Mouse (Mus musculus) ES-E14 (cell line): ENCODE data around the gene L3mbtl2. TPM values are rescaled to one million over a fixed set of nuclear protein-coding genes. Genes with fewer than 3 reads are reported as not detected.

ENCODE experiments used
- DNase-seq: peaks from one replicate; pipeline ENCODE4 v3.0.0-alpha.2; 2013; ENCODE audit warnings: low read depth, low spot score
- H3K27ac ChIP-seq: 2 replicates; pipeline ENCODE4 v1.5.1; 2012; ENCODE audit warnings: low read depth, mild to moderate bottlenecking, low read length, moderate library complexity, mixed read lengths; ENCODE audit not compliant: poor library complexity, insufficient read depth, severe bottlenecking
- H3K36me3 ChIP-seq: 2 replicates; pipeline ENCODE4 v1.6.1; 2012; ENCODE audit warnings: mild to moderate bottlenecking, low read length, moderate library complexity, mixed read lengths; ENCODE audit not compliant: control insufficient read depth, poor library complexity, insufficient read depth, severe bottlenecking
- H3K4me1 ChIP-seq, 2 experiments: fragments of 150-350 bp in 1 of 2; sonication (generic) in 1 of 2; 2 replicates each; pipeline ENCODE4 v1.6.1; 2012; ENCODE audit warnings: low read length in 2 of 2, mild to moderate bottlenecking in 1 of 2, mixed read lengths in 1 of 2; ENCODE audit not compliant: control insufficient read depth in 2 of 2, insufficient read depth in 2 of 2, poor library complexity in 1 of 2
- H3K4me3 ChIP-seq, 2 experiments: fragments of 150-350 bp in 1 of 2; sonication (generic) in 1 of 2; 2 replicates each; pipeline ENCODE4 v1.5.1; 2012; ENCODE audit warnings: low read length in 2 of 2, low read depth in 1 of 2, mild to moderate bottlenecking in 1 of 2, mixed read lengths in 1 of 2; ENCODE audit not compliant: insufficient read depth in 1 of 2, poor library complexity in 1 of 2, severe bottlenecking in 1 of 2
- H3K9ac ChIP-seq: 2 replicates; pipeline ENCODE4 v1.6.1; 2012; ENCODE audit warnings: low read depth, mild to moderate bottlenecking, low read length, mixed read lengths; ENCODE audit not compliant: poor library complexity, insufficient read depth, severe bottlenecking
- H3K9me3 ChIP-seq: fragments of 150-350 bp; sonication (generic); 2 replicates; pipeline ENCODE4 v1.6.1; 2012; ENCODE audit warnings: low read depth, mild to moderate bottlenecking, low read length; ENCODE audit not compliant: control insufficient read depth, insufficient read depth
- CHD2 ChIP-seq: IDR thresholded peaks from 2 replicates; pipeline ENCODE4 v1.6.1; 2014; ENCODE audit warnings: mild to moderate bottlenecking, low read depth, low read length, inconsistent platforms
- HCFC1 ChIP-seq: IDR thresholded peaks from 2 replicates; pipeline ENCODE4 v1.6.1; 2012; ENCODE audit warnings: low read length, inconsistent platforms, borderline replicate concordance; ENCODE audit not compliant: insufficient read depth
- MAFK ChIP-seq: IDR thresholded peaks from 2 replicates; pipeline ENCODE4 v1.6.1; 2014; ENCODE audit warnings: mild to moderate bottlenecking, low read depth, low read length, inconsistent platforms; ENCODE audit not compliant: insufficient read depth
- ZC3H11A ChIP-seq: IDR thresholded peaks from 2 replicates; pipeline ENCODE4 v1.6.1; 2012; ENCODE audit warnings: low read depth, mild to moderate bottlenecking, inconsistent platforms, low read length, borderline replicate concordance
- ZNF384 ChIP-seq: IDR thresholded peaks from 2 replicates; pipeline ENCODE4 v1.6.1; 2012; ENCODE audit warnings: low read depth, low read length, inconsistent platforms
- in situ Hi-C, 2 experiments: fragments of 600-800 bp; cut with MboI; formaldehyde crosslinking; loops; one replicate each; pipeline ENCODE4 v1.15.1; 2025; ENCODE audit warnings: low sequenced_read_pairs in 2 of 2, inconsistent platforms in 1 of 2; ENCODE audit not compliant: unreplicated experiment in 2 of 2
- total RNA-seq: library from RNA; depleted of rRNA; stranded (reverse); fragments of 300-350 nt; gene quantifications from 2 replicates; pipeline ENCODE4 v1.2.3, GENCODE M21; 2012

Gene L3mbtl2
- total RNA-seq, 1 experiment, result 119 TPM

GRCm38 (mm10) chr15:81713742-81714141, 50.1 kb downstream of the L3mbtl2 start:
- Histone ChIP-seq H3K9ac (no peak overlapping the region), H3K4me3 (no peak overlapping the region), H3K4me1 (peaks cover 0 to 5% of the 10 kb centered on the region in 2 experiments; a peak in 1 of 4 replicates), H3K27ac (no peak overlapping the region), H3K36me3 (peaks cover 84% of the 10 kb centered on the region), H3K9me3 (no peaks in the 10 kb centered on the region)
- in situ Hi-C loops, result no loop called here
- DNase-seq, result no peak
- TF ChIP-seq MAFK (no peak), ZC3H11A (no peak), HCFC1 (no peak), ZNF384 (no peak), CHD2 (no peak)

GRCm38 (mm10) chr15:81718336-81719138, 54.8 kb downstream of the L3mbtl2 start:
- peaks cover 86% of the 10 kb centered on the region for H3K36me3 ChIP-seq
- DNase-seq, result no peak
- H3K9ac ChIP-seq, result no peak overlapping the region
- H3K4me1 ChIP-seq, result no peaks in the 10 kb centered on the region; a peak in 1 of 4 replicates
- no peak overlapping the region for H3K4me3 ChIP-seq
- TF ChIP-seq MAFK, result no peak
- TF ChIP-seq ZNF384, result no peak
- no peak for TF ChIP-seq CHD2
- no peak for TF ChIP-seq ZC3H11A
- TF ChIP-seq HCFC1, result no peak
- no peak overlapping the region for H3K27ac ChIP-seq
- H3K9me3 ChIP-seq, result no peaks in the 10 kb centered on the region
- in situ Hi-C loops, result no loop called here

GRCm38 (mm10) chr15:81719139-81719531, 55.4 kb downstream of the L3mbtl2 start:
- Histone ChIP-seq H3K9ac (no peak overlapping the region), H3K4me1 (peaks cover 0 to 2% of the 10 kb centered on the region in 2 experiments; a peak in 1 of 4 replicates), H3K4me3 (no peak overlapping the region), H3K36me3 (peaks cover 85% of the 10 kb centered on the region), H3K27ac (no peak overlapping the region), H3K9me3 (no peaks in the 10 kb centered on the region)
- no peak for DNase-seq
- TF ChIP-seq ZNF384, result no peak
- in situ Hi-C loops, result no loop called here

GRCm38 (mm10) chr15:81722361-81722760, 58.7 kb downstream of the L3mbtl2 start:
- peaks cover 0 to 8% of the 10 kb centered on the region in 2 experiments; a peak in 3 of 4 replicates for H3K4me1 ChIP-seq
- TF ChIP-seq ZC3H11A (no peak), ZNF384 (no peak), CHD2 (no peak), MAFK (no peak), HCFC1 (no peak)
- H3K9me3 ChIP-seq, result no peaks in the 10 kb centered on the region
- no peak for DNase-seq
- no peak overlapping the region for H3K9ac ChIP-seq
- no peak overlapping the region for H3K27ac ChIP-seq
- in situ Hi-C loops, result no loop called here
- peaks cover 75% of the 10 kb centered on the region for H3K36me3 ChIP-seq
- no peak overlapping the region for H3K4me3 ChIP-seq
